Mouse (Mus musculus): Measurements from ENCODE around the gene Dnah17.

The Dnah17 gene

GRCm38 (mm10) chr11:117995661-117996060, 134.8 kb downstream of the Dnah17 start:
- no peak for DNase-seq (ENCODE audit: low read depth, low spot score)

- DNase-seq (ENCODE audit: low read depth, low spot score), result no peak
These were observed 135.2 kb downstream of the Dnah17 start for GRCm38 (mm10) chr11:117995255-117995654.

- DNase-seq (ENCODE audit: low read depth, low spot score), result no peak
These were observed 136.0 kb downstream of the Dnah17 start for GRCm38 (mm10) chr11:117994250-117995057.

- no peak for DNase-seq (ENCODE audit: low read depth, low spot score)
These were observed 137.0 kb downstream of the Dnah17 start for GRCm38 (mm10) chr11:117993190-117994175.

- no peak for DNase-seq (ENCODE audit: low read depth, low spot score)
These were observed 138.6 kb downstream of the Dnah17 start for GRCm38 (mm10) chr11:117991502-117992470.

- DNase-seq (ENCODE audit: low read depth, low spot score), result no peak
These were observed 140.5 kb downstream of the Dnah17 start for GRCm38 (mm10) chr11:117989926-117990325.

- no peak for DNase-seq (ENCODE audit: low read depth, low spot score)
These were observed 141.2 kb downstream of the Dnah17 start for GRCm38 (mm10) chr11:117989241-117989640.

- DNase-seq (ENCODE audit: low read depth, low spot score), result no peak
These were observed 142.5 kb downstream of the Dnah17 start for GRCm38 (mm10) chr11:117987968-117988367.

- no peak for DNase-seq (ENCODE audit: low read depth, low spot score)
These were observed 143.4 kb downstream of the Dnah17 start for GRCm38 (mm10) chr11:117987032-117987451.

- DNase-seq (ENCODE audit: low read depth, low spot score), result peak; percentile 77
These were observed 144.1 kb downstream of the Dnah17 start, which contains the start of gene Pgs1 for GRCm38 (mm10) chr11:117986126-117987031. Gene Pgs1 (plus strand): TSS chr11:117986292.

- no peak for DNase-seq (ENCODE audit: low read depth, low spot score)
These were observed 146.7 kb downstream of the Dnah17 start for GRCm38 (mm10) chr11:117983770-117984169.

- no peak for DNase-seq (ENCODE audit: low read depth, low spot score)
These were observed 148.0 kb downstream of the Dnah17 start for GRCm38 (mm10) chr11:117982426-117982825.

GRCm38 (mm10) chr11:117979388-117979787, 151.0 kb downstream of the Dnah17 start:
- no peak for DNase-seq (ENCODE audit: low read depth, low spot score)

GRCm38 (mm10) chr11:117977694-117978360, 152.6 kb downstream of the Dnah17 start:
- no peak for DNase-seq (ENCODE audit: low read depth, low spot score)

- no peak for DNase-seq (ENCODE audit: low read depth, low spot score)
These were observed 154.3 kb downstream of the Dnah17 start for GRCm38 (mm10) chr11:117976081-117976582.

GRCm38 (mm10) chr11:117975211-117975967, 155.0 kb downstream of the Dnah17 start:
- no peak for DNase-seq (ENCODE audit: low read depth, low spot score)

- no peak for DNase-seq (ENCODE audit: low read depth, low spot score)
These were observed 155.9 kb downstream of the Dnah17 start for GRCm38 (mm10) chr11:117974327-117975125.

- no peak for DNase-seq (ENCODE audit: low read depth, low spot score)
These were observed 156.9 kb downstream of the Dnah17 start for GRCm38 (mm10) chr11:117973569-117973968.
